Mouse (Mus musculus): ENCODE results near the gene Atf5. TPM values are rescaled to one million over a fixed set of nuclear protein-coding genes. Genes with fewer than 3 reads are reported as not detected.

Atf5 gene
- polyA plus RNA-seq, 1 experiment from 2014 or later, result 4.6 TPM

DNA sequence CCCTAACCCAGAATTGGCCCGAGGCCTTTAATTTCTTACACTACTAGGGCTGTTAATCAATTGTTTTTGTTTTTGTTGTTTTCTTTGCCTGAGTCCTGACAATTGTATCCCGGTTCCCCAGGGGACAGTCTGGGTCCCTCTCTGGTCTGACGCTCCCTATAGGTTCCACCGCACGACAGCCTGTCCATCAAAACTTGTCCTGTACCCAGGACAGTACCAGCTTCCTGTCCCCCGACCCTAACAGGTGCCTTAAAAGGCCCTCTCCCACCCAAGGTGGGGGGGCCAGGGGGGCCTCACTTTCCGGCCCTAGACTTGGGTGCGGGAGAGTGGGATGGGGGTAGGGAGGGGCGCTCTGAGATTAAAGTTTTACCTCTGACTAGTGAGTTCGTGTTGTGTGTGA is 38.6 kb upstream of the Atf5 start:
- Histone ChIP-seq H3K4me1 (replicated peaks) (peaks cover 90% of the 10 kb centered on the region), H3K27me3 (ENCODE audit: insufficient read depth, poor library complexity, severe bottlenecking) (no peaks in the 10 kb centered on the region), H3K9me3 (no peaks in the 10 kb centered on the region), H3K4me3 (peak overlapping the region; percentile 58), H3K27ac (peak overlapping the region; percentile 87), H3K36me3 (peaks cover 37% of the 10 kb centered on the region)
- whole genome bisulfite sequencing, result 42% methylated on average over 10 of the region's 10 CpGs
- no peak for DNase-seq (ENCODE audit: low spot score)

DNA sequence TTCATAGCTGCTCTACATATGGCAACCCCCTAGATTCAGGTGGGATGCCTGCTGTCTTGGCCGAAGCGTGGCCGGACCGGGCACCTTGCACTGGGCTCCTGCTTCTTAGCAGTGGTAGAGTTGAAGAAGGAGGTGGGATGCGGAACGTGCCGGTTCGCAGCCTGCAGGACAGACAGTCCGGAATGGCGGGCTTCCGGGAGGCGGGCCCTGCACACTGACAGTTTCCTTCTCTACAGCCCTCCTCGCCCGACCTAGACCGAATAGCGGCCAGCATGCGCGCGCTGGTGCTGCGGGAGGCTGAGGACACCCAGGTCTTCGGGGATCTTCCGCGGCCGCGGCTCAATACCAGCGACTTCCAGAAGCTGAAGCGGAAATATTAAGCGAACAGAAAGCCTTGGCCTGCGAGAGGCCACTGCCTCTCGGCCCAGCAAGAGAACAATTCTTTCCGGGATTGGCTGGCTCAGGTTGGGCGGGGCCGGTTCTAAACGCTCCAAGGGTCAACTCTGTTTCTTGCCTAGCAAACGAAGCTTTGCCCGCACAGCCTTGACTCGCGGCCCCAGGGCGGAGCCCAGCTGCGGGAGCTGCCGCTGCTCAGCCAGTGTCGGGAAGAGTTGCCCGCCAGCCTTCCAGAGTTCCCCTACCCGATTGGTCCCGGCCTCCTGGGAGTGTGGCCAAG is 38.0 kb upstream of the Atf5 start:
- H3K4me1 ChIP-seq (replicated peaks), result peaks cover 85% of the 10 kb centered on the region

DNA sequence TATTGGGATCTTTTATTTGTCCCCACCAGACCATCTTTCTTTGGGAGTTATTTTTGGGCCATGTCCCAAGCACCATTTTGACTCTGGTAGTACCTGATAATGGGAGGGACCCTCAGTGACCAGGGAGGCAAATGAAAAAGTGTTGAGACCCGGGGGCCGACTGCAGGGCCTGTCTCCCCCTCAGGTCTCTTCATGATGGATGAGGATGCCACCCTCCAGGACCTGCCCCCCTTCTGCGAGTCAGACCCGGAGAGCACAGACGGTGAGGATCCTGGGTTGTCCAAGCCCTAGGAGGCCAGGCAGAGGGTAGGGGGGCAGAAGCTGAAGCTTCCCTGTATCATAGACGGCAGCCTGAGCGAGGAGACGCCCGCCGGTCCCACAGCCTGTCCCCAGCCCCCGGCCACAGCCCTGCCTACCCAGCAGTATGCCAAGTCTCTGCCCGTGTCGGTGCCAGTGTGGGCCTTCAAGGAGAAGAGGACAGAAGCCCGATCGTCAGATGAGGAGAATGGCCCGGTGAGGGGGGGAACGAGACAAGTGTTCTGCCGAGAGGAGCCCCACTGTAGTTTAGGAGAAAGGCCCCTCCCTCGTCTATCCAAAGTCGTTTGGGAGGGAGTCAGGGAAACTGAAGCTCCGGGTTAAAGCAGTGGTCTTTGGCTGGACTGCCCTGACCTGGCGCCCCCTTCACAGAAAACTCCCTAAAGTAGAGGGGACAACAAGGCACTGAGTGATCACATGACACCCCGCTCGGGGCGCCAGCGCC is 37.3 kb upstream of the Atf5 start:
- H3K36me3 ChIP-seq, result peaks cover 27% of the 10 kb centered on the region
- peaks cover 86% of the 10 kb centered on the region for H3K4me1 ChIP-seq (replicated peaks)
- peak overlapping the region; percentile 87 for H3K27ac ChIP-seq
- DNase-seq (ENCODE audit: low spot score), result no peak
- no peaks in the 10 kb centered on the region for H3K9me3 ChIP-seq
- H3K4me3 ChIP-seq, result peak overlapping the region; percentile 58
- H3K27me3 ChIP-seq (ENCODE audit: insufficient read depth, poor library complexity, severe bottlenecking), result no peaks in the 10 kb centered on the region
- 35% methylated on average over 26 of the region's 26 CpGs for WGBS

More for the DNA sequence above, 38.0 kb upstream of the Atf5 start:
- H3K36me3 ChIP-seq, result peaks cover 31% of the 10 kb centered on the region
- 1% methylated on average over 45 of the region's 45 CpGs for WGBS
- peak overlapping the region; percentile 58 for H3K4me3 ChIP-seq
- H3K27ac ChIP-seq, result peak overlapping the region; percentile 87
- H3K27me3 ChIP-seq (ENCODE audit: insufficient read depth, poor library complexity, severe bottlenecking), result no peaks in the 10 kb centered on the region
- no peaks in the 10 kb centered on the region for H3K9me3 ChIP-seq
- DNase-seq (ENCODE audit: low spot score), result peak; percentile 84

DNA sequence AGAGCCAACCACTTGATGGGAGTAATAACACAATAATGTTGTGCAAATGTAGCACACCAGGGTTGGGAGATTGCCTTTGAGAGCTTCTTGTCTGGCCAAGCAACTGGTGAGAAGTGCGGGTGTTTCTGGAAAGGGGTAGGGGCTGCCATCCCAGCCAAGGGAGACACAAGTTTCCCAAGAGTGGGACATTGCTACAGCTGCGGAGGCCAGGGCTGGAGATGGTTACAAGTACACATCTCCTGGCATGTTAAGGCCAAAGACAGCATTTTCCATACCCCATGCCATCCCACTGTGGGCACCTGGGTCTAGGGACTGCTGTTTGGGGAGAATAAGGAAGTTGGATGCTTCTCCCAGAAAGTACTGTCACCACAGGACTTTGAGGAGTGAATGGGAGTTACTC is 36.6 kb upstream of the Atf5 start:
- no peaks in the 10 kb centered on the region for H3K27me3 ChIP-seq (ENCODE audit: insufficient read depth, poor library complexity, severe bottlenecking)
- H3K4me1 ChIP-seq (replicated peaks), result peaks cover 83% of the 10 kb centered on the region
- H3K36me3 ChIP-seq, result peaks cover 27% of the 10 kb centered on the region
- peak overlapping the region; percentile 58 for H3K4me3 ChIP-seq
- no peak overlapping the region; the same call in 1 of the 2 replicates for H3K27ac ChIP-seq
- H3K9me3 ChIP-seq, result no peaks in the 10 kb centered on the region
- no peak for DNase-seq (ENCODE audit: low spot score)
- 92% methylated on average over 2 of the region's 2 CpGs for WGBS

DNA sequence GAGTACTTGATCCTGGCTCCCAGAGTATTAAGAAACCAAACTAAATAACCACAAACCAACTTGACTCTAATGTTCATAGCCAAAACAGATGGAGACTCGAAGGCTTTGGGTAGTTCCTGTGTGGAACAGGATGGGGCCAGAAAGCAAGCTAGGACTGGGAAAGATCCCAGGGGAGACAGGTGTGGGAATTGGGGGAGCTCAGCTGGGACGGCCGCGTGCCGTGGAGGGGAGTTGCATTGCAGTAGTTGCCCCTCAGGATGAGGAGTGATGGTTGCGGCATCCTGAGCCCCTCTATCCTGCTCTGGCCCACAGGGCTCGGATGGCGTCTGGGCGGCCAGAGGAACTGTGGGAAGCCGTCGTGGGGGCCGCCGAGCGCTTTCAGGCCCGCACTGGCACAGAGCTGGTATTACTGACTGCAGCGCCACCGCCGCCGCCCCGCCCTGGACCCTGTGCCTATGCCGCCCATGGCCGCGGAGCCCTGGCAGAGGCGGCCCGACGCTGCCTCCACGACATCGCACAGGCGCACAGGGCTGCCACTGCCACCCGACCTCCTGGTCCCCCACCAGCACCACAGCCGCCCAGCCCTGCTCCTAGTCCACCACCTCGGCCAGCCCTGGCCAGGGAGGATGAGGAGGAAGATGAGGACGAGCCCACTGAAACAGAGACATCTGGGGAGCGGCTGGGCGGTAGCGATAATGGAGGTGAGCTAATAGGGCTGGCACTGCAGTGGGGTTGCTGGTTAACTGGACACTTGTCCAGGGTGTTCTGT is 36.0 kb upstream of the Atf5 start:
- H3K36me3 ChIP-seq, result peaks cover 27% of the 10 kb centered on the region
- peak overlapping the region; percentile 58; the same call in 1 of the 2 replicates for H3K4me3 ChIP-seq
- H3K27me3 ChIP-seq (ENCODE audit: insufficient read depth, poor library complexity, severe bottlenecking), result no peaks in the 10 kb centered on the region
- no peak for DNase-seq (ENCODE audit: low spot score)
- H3K27ac ChIP-seq, result no peak overlapping the region
- 90% methylated on average over 36 of the region's 36 CpGs for whole genome bisulfite sequencing
- H3K9me3 ChIP-seq, result no peaks in the 10 kb centered on the region
- peaks cover 83% of the 10 kb centered on the region for H3K4me1 ChIP-seq (replicated peaks)

DNA sequence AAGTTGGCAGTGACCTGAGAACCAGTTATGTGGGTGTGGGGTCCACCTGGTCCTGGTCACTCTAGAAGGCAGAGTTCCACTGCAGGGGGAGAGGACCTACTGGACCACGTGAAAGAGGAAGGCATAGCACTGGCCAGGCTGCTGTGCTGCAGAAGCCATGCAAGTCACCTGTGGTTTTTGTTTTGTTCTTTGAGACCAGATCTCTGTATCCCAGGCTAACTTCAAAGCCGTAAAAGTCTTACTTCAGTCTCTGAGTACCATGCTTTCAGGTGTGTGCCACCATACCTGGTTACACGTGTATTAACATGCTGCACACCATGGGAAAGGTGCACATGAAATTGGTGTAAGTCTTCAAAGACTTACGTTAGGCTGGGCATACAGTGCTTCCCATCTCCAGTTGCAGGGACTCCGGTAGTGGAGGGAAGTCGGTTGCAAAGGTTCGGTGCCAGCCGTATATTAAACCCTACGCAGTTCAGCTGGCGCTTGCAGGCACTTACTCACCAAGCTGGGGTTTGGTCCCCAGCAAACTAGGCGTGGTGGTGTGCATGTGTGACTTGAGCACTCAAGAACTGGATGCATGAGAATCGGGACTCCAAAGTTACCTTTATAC is 35.3 kb upstream of the Atf5 start:
- no peak overlapping the region for H3K27ac ChIP-seq
- H3K4me1 ChIP-seq (replicated peaks), result peaks cover 79% of the 10 kb centered on the region
- no peak for DNase-seq (ENCODE audit: low spot score)
- H3K9me3 ChIP-seq, result no peaks in the 10 kb centered on the region
- H3K4me3 ChIP-seq, result peak overlapping the region; percentile 72
- no peaks in the 10 kb centered on the region for H3K27me3 ChIP-seq (ENCODE audit: insufficient read depth, poor library complexity, severe bottlenecking)
- 93% methylated on average over 12 of the region's 12 CpGs for WGBS
- H3K36me3 ChIP-seq, result peaks cover 30% of the 10 kb centered on the region

DNA sequence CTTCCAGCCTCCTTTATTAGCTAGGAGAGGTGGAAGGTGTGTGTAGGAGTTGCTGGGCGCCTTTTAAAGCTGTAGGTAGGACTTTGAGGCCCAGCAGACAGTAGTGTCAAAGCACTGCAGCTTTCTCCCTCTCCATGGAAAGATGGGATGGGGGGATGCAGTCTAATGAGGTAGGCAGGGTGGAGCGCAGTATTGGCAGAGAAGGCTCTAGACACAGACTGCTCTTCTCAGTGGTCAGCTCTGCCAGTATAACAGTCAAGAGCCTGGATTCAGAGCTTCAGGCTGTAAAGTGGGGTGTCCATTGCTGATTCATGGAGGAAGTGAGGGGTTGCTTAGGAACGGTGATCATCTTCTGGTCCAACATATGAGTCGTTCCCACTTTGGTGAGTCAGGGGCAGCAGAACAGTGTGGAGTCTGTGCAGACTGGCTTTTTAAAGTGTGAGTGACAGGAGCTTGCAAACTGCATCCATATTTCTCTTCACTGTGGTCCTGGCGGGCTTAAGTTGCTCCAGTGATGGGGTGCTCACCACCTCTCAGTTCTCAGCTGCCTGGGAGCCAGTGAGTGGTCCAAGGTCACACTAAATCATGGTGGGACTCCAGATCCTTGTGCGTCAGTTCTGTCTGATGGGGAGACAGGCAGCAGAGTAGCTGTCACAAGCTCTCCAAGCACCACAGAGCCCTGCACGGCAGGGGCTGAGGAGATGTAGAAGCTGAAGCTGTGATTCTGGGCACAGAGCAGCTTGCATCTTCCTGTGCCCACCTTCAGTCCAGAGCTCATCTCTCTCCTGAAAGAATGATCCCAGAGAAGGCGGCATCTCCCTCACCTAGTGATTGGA is 34.5 kb upstream of the Atf5 start:
- Histone ChIP-seq H3K36me3 (peaks cover 38% of the 10 kb centered on the region), H3K27me3 (ENCODE audit: insufficient read depth, poor library complexity, severe bottlenecking) (no peaks in the 10 kb centered on the region), H3K4me3 (peak overlapping the region; percentile 72), H3K27ac (peak overlapping the region; percentile 93), H3K4me1 (replicated peaks) (peaks cover 72% of the 10 kb centered on the region), H3K9me3 (no peaks in the 10 kb centered on the region)
- DNase-seq (ENCODE audit: low spot score), result no peak
- WGBS, result 82% methylated on average over 8 of the region's 8 CpGs

DNA sequence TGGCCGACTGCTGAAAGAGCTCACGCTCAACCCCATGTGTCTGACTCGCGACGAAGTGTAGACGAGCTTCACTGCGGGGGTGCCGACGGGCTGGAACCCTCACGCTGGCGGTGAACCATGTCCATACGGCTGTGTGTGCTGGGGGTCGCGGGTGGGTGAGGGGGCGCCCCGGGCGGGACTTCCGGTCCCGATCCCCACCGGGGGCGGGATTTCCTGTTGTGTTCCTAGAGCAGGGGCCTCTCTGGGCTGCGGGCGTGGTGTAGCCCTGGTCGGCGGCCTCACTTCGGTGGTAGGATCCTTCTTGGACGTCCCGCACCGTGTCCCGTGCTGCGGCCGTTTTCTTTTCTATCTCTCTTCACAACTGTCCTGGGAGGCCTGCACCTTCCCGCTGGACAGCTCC is 33.7 kb upstream of the Atf5 start:
- H3K27me3 ChIP-seq (ENCODE audit: insufficient read depth, poor library complexity, severe bottlenecking), result no peaks in the 10 kb centered on the region
- peak; percentile 85 for DNase-seq (ENCODE audit: low spot score)
- under 1% methylated on average over 33 of the region's 33 CpGs for WGBS
- H3K27ac ChIP-seq, result peak overlapping the region; percentile 93
- H3K4me1 ChIP-seq (replicated peaks), result peaks cover 63% of the 10 kb centered on the region
- no peaks in the 10 kb centered on the region for H3K9me3 ChIP-seq
- H3K36me3 ChIP-seq, result peaks cover 46% of the 10 kb centered on the region
- peak overlapping the region; percentile 72 for H3K4me3 ChIP-seq

DNA sequence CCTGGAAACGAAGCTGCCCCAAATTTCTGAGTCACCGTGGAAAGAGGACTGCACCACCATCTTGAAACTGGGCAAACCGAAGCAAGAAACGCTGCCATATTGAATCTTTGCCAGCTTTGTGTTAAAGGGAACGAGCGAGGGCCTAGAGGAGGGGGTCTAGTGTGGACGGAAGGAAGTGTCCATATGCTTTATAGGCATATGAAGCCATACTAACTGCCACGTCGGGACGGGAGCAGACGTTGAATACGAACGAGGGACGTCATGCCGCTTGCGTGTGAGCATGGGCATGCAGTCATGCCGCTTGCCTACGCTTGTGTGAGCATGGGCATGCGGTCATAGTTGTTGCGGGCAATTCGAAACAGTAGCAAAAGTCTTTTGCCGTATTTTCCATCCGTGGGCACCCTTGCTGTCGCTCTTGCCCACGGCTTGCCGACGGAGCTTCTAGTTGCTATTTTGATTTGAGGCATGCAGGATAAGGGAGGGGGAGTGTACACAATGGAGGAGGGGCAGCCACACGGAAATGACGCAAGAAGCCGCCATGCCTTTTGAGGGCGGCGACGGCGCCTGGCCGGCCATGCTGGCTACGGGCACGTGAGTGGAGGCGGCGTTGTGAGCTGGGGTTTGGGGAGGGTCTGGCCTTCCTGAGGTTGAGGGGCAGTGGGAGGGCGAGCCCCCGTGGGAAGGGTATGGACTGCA is 33.1 kb upstream of the Atf5 start:
- peak; percentile 90 for DNase-seq (ENCODE audit: low spot score)
- Histone ChIP-seq H3K27me3 (ENCODE audit: insufficient read depth, poor library complexity, severe bottlenecking) (no peaks in the 10 kb centered on the region), H3K4me3 (peak overlapping the region; percentile 72), H3K4me1 (replicated peaks) (peaks cover 57% of the 10 kb centered on the region), H3K9me3 (no peaks in the 10 kb centered on the region), H3K27ac (peak overlapping the region; percentile 93), H3K36me3 (peaks cover 52% of the 10 kb centered on the region)
- WGBS, result under 1% methylated on average over 41 of the region's 41 CpGs

DNA sequence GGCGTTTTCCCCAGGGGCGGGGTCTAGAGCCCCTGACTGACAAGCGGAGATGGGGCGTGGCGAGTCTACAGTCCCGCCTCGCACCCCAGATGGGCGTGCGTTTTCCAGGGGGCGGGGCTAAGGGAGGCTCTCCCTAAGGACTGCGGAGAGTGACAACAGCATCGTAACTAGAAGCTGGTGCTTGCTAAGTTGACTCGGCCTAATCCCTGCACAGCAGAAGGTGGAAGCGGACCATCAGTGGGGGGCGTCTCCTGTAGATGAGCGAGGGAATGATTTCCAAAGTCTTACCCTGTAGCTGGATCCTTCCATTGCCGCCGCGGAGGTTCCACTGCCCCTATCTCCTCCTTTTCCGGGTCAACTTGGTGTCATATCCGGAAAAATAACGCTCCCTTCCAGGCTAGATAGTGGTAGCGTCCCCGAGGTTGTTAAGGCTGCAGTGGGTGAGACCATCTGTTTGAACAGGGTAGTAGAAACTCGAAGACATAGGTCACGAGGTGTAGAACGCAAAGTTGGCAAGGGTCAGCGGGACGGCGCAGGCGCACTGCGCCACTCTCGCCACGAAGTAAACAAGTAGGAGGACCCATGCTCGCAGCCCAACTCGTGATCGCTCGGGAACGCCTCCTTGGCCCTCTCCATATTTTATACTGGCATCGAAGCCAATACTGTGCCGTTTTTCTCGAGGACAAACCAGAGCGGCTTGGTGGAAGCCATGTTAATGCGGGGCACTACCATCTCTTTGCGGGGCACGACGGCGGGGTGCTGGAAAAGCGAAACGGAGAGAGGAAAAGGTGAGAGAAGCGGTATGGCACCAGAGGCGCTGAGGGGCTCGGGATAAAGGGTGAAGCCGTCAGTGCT is 32.3 kb upstream of the Atf5 start, which contains the start of the genes Akt1s1 and Tbc1d17:
Gene Akt1s1 (plus strand): TSS at position 431 of the 855 bp plus-strand sequence.
Gene Tbc1d17 (minus strand): TSS at position 519 of the 855 bp plus-strand sequence.
- peak; percentile 96 for DNase-seq (ENCODE audit: low spot score)
- Histone ChIP-seq H3K4me1 (replicated peaks) (peaks cover 50% of the 10 kb centered on the region), H3K27ac (peak within 1 kb of the TSS; percentile 93), H3K9me3 (no peaks in the 10 kb centered on the region), H3K36me3 (peaks cover 60% of the 10 kb centered on the region), H3K4me3 (peak within 1 kb of the TSS; percentile 72), H3K27me3 (ENCODE audit: insufficient read depth, poor library complexity, severe bottlenecking) (no peaks in the 10 kb centered on the region)
- under 1% methylated on average over 54 of the region's 54 CpGs for WGBS
